Mouse (Mus musculus): ENCODE data around the gene Olfr510.
"Not testable (repeated sequence)": the region's sequence is repeated elsewhere in the genome, so short reads cannot be mapped to it uniquely, and the experiment has no call there.

Olfr510 gene

GRCm38 (mm10) chr7:108666118-108666517, at the start of gene Olfr510:
Gene Olfr510 (plus strand): TSS chr7:108666418.
- CTCF ChIA-PET, result no interaction called here
- POLR2A ChIA-PET, result interaction anchor here in 1 of 4 experiments (0.6 kb wide), 1 partner anchor 832 kb away, joined by 3 read pairs; no protein-coding TSS in a partner anchor

GRCm38 (mm10) chr7:108616781-108617180, 49.4 kb upstream of the Olfr510 start:
- CTCF ChIA-PET, POLR2A ChIA-PET: not testable (repeated sequence)

GRCm38 (mm10) chr7:108621514-108621913, 44.7 kb upstream of the Olfr510 start, which contains the start of gene Olfr507:
Gene Olfr507 (plus strand): TSS chr7:108621814.
- CTCF ChIA-PET, result no interaction called here
- POLR2A ChIA-PET, result no interaction called here

- CTCF ChIA-PET, result no interaction called here
- POLR2A ChIA-PET, result no interaction called here
Observed at GRCm38 (mm10) chr7:108629694-108630093, 36.5 kb upstream of the Olfr510 start, which contains the start of gene Olfr508. Gene Olfr508 (plus strand): TSS chr7:108629994.

GRCm38 (mm10) chr7:108651806-108652205, 14.4 kb upstream of the Olfr510 start, which contains the start of gene Olfr509:
Gene Olfr509 (minus strand): TSS chr7:108651906.
- ChIA-PET POLR2A (no interaction called here), CTCF (no interaction called here)

GRCm38 (mm10) chr7:108662419-108662818, 3.8 kb upstream of the Olfr510 start:
- POLR2A ChIA-PET, result interaction anchor here in 1 of 4 experiments (1.0 kb wide), 1 partner anchor 60 kb away, joined by 3 read pairs; no protein-coding TSS in a partner anchor
- CTCF ChIA-PET, result no interaction called here

- CTCF ChIA-PET, result no interaction called here
- POLR2A ChIA-PET, result no interaction called here
Observed at GRCm38 (mm10) chr7:108671058-108671457, 4.8 kb downstream of the Olfr510 start.

GRCm38 (mm10) chr7:108678886-108679285, 12.7 kb downstream of the Olfr510 start:
- CTCF ChIA-PET, result no interaction called here
- POLR2A ChIA-PET, result interaction anchor here in 1 of 4 experiments (1.5 kb wide), 1 partner anchor 18 kb away, joined by 4 read pairs; no protein-coding TSS in a partner anchor

GRCm38 (mm10) chr7:108713020-108713419, 46.8 kb downstream of the Olfr510 start, which contains the start of gene Olfr512:
Gene Olfr512 (plus strand): TSS chr7:108713320.
- POLR2A ChIA-PET, result no interaction called here
- CTCF ChIA-PET, result no interaction called here

Data from embryonic stem cell, embryonic (primary cell).